Mouse (Mus musculus) layer of hippocampus, adult 9-11 months (tissue): ENCODE measurements around the gene Bbof1.

Source experiments
- DNase-seq: peaks from one replicate; pipeline ENCODE4 v3.0.0; 2022

Bbof1 gene

GRCm38 (mm10) chr12:84400653-84401052 lies 8.2 kb upstream of the Bbof1 start:
- DNase-seq, result no peak

GRCm38 (mm10) chr12:84402923-84403322 lies 5.9 kb upstream of the Bbof1 start:
- no peak for DNase-seq

- peak; percentile 22 for DNase-seq
Observed at GRCm38 (mm10) chr12:84404541-84404940, 4.3 kb upstream of the Bbof1 start.

GRCm38 (mm10) chr12:84407259-84407658 lies 1.6 kb upstream of the Bbof1 start:
- no peak for DNase-seq

GRCm38 (mm10) chr12:84407874-84408818 lies 725 bp upstream of the Bbof1 start:
- DNase-seq, result no peak

GRCm38 (mm10) chr12:84416834-84417604 lies 8.1 kb downstream of the Bbof1 start, which contains the start of gene Rnf113a2:
Gene Rnf113a2, plus strand, starts transcription at chr12:84417196.
- DNase-seq, result peak; percentile 88

GRCm38 (mm10) chr12:84417605-84417922 lies 8.7 kb downstream of the Bbof1 start:
- DNase-seq, result no peak

- DNase-seq, result no peak
Observed at GRCm38 (mm10) chr12:84423990-84424389, 15.1 kb downstream of the Bbof1 start.

- no peak for DNase-seq
Observed at GRCm38 (mm10) chr12:84429825-84430224, 21.0 kb downstream of the Bbof1 start.

GRCm38 (mm10) chr12:84438697-84439096 lies 29.8 kb downstream of the Bbof1 start:
- DNase-seq, result no peak

- no peak for DNase-seq
Observed at GRCm38 (mm10) chr12:84442526-84442925, 33.7 kb downstream of the Bbof1 start.

- DNase-seq, result no peak
Observed at GRCm38 (mm10) chr12:84447386-84447785, 38.5 kb downstream of the Bbof1 start.

- DNase-seq, result no peak
Observed at GRCm38 (mm10) chr12:84448181-84448580, 39.3 kb downstream of the Bbof1 start.

GRCm38 (mm10) chr12:84449887-84450286 lies 41.0 kb downstream of the Bbof1 start:
- no peak for DNase-seq

GRCm38 (mm10) chr12:84450351-84450717 lies 41.5 kb downstream of the Bbof1 start:
- no peak for DNase-seq

- peak; percentile 100 for DNase-seq
Observed at GRCm38 (mm10) chr12:84450718-84451646, 42.1 kb downstream of the Bbof1 start, which contains the start of the genes Aldh6a1 and Lin52. Gene Aldh6a1, minus strand, starts transcription at chr12:84451004. Gene Lin52, plus strand, starts transcription at chr12:84451422.

- no peak for DNase-seq
Observed at GRCm38 (mm10) chr12:84451801-84452200, 42.9 kb downstream of the Bbof1 start.

- DNase-seq, result no peak
Observed at GRCm38 (mm10) chr12:84456911-84457310, 48.0 kb downstream of the Bbof1 start.

- no peak for DNase-seq
Observed at GRCm38 (mm10) chr12:84459845-84460244, 51.0 kb downstream of the Bbof1 start.

- no peak for DNase-seq
Observed at GRCm38 (mm10) chr12:84461416-84461815, 52.5 kb downstream of the Bbof1 start.

GRCm38 (mm10) chr12:84462856-84463255 lies 54.0 kb downstream of the Bbof1 start:
- no peak for DNase-seq

- DNase-seq, result no peak
Observed at GRCm38 (mm10) chr12:84468701-84469100, 59.8 kb downstream of the Bbof1 start.

GRCm38 (mm10) chr12:84478937-84479336 lies 70.1 kb downstream of the Bbof1 start:
- DNase-seq, result no peak
